Mouse (Mus musculus) adrenal gland, postnatal 14 days (tissue): ENCODE measurements around the gene Gm20388. TPM values are rescaled to one million over a fixed set of nuclear protein-coding genes. Genes with fewer than 3 reads are reported as not detected.
A peak's percentile ranks its signal among the peaks of the same experiment; 100 is the strongest.
"Not testable (repeated sequence)": the region's sequence is repeated elsewhere in the genome, so short reads cannot be mapped to it uniquely, and the experiment has no call there.

Experiments
- DNase-seq: peaks from one replicate; pipeline ENCODE4 v3.0.0; 2021; ENCODE audit warnings: mixed read lengths
- total RNA-seq: library from RNA; stranded (reverse); gene quantifications from 2 replicates; pipeline ENCODE4 v1.2.3, GENCODE M21; 2021

The Gm20388 gene
- total RNA-seq, 1 experiment from 2014 or later: 17.6 TPM

DNA sequence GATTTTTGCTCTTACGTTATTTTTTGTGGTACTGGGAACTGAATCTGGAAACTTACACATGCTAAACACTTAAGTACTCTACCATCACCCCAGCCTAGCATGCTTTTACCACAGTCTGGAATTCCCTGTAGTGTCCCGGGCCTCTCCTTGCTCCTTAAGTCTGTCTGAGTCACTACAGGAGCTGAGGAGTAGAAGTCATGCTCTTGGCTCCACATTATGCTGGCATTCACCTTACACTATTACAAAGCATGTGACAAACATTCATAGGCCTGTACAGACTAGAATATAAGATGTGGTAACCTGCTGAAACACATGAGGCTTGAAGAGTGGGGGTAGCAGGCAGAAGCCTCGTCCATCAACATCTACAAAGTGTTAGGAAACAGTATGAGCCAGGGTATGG lies 3112.1 kb downstream of the Gm20388 start:
- no peak for DNase-seq

DNA sequence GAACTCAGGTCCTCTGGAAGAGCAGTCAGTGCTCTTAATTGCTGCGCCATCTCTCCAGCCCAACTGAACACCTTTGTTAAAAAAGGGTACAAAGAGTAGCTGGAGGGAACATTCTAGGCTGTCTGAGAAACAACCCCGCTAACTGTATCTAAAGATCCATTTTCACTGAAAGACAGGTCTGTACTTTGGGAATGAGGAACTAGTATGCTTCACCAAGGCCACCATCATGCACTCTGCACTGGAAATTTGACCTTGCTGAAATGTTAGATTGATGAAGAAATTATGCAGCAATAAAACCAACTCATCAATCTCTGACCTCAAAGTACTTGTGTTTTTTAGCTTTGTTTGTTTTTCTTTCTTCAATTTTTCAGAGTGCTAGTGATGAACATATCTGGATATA lies 3113.6 kb downstream of the Gm20388 start:
- no peak for DNase-seq

DNA sequence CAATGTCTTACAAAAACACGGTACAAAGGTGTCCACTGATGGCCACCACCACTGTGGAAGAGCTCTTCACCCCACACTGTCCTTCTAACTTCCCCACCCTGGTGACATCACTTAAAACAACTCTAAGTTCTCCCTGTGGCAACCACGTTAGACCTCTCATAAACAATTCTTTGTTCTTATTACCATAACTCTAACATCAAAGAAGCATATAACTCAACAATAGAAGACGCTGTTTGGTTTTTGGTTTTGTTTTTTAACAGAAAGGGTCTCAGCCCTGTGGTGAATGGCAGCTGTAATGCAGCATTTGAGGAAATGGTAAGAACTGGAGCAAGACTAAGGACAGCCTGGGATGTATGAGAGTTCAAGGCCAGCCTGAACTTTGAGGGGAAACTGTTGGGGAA lies 3115.3 kb downstream of the Gm20388 start:
- DNase-seq: no peak

DNA sequence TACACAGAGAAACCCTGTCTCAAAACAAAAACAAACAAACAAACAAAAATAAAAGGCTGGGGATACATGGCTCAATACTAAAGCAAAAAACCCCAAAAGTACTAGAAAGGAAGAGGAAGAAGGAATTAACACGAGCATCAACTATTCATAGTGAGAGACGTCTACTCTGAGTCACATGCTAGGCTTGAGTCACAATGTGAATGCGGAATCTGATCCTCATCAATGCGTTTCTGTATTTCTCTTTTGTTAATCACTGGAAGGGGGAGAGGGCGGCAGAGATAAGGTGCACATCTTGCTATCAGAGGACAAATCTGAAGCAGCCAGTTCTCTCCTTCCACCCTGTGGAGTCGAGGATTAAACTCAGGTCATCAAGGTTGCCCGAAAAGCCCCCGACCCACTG lies 3117.1 kb downstream of the Gm20388 start:
- DNase-seq: no peak

DNA sequence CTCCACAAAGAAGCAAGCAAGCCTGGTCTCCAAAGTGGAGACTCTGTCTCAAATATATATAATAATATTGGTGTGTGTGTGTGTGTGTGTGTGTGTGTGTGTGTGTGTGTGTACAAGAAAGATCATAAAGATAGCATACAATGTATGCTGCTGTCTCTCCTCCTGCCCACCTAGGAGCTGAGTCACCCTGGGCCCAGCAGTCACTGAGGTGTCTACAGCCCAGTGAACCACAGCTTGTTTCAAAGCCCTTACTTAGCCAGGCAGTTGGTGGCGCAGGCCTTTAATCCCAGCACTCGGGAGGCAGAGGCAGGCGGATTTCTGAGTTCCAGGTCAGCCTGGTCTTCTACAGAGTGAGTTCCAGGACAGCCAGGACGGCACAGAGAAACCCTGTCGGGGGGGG lies 3119.4 kb downstream of the Gm20388 start:
- not testable (repeated sequence) for DNase-seq

DNA sequence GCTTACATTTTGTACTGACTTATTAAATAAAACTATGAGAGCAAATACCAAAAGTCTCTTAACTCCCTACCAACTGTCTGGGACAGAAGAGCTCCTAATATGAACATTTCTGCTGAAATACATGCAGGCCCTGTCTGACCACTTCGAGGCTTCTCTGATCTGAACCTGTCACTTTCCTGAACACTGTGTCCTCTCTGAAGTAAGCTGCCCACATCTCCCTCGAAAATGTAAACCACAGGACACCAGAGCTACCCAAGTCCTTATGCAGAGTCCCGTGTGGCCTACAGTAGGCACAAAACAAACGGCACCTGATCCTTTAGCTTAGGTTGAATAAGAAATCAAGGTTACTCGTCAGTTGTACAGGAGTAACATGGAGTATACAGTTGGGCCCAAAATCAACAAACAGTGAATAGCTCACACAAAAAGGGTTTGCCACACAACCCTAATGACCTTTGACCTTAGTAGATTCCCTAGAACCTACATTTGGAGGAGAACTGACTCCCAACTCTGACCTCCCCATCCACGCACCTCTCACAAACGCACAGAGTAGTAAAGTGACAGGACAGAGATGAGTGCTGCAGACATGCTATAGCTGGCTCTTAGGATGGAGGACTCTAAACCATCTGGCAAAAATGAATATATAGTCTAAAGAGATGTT lies 3120.8 kb downstream of the Gm20388 start:
- DNase-seq: no peak

DNA sequence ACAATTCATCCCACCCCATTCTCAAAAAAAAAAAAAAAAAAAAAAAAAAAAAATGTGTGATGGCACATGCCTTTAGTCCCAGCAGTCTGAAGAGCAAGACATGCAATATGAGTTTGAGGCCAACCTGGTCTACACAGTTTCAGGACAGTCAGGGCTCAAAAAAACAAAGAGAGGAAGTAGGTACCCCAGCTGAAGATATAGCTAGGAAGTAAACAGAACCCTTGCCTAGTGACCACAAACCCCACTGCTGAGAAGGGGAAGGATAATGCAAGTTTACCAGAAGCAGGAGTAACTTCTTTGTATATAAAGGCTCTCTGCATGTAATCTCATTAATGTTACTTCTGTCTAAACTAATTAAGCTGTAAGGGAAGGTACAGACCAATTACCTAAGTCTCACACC lies 3122.1 kb downstream of the Gm20388 start:
- no peak for DNase-seq

DNA sequence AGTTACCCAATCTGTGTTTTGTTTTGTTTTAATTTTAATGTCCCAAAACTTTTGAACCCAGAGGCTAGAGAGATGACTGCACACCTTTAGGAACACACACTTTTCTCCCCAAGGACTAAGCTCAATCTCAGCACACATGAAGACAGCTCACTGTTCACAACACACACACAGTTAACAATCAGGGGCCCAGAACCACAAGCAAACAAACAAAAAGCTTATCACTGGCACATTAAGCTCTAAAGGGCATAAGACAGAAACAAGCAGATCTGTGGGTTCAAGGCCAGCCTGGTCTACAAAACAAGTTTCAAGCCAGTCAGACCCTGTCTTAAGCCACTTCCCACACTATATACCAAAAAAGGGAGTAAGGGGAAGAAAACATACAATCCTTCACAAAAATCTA lies 3122.8 kb downstream of the Gm20388 start:
- no peak for DNase-seq

DNA sequence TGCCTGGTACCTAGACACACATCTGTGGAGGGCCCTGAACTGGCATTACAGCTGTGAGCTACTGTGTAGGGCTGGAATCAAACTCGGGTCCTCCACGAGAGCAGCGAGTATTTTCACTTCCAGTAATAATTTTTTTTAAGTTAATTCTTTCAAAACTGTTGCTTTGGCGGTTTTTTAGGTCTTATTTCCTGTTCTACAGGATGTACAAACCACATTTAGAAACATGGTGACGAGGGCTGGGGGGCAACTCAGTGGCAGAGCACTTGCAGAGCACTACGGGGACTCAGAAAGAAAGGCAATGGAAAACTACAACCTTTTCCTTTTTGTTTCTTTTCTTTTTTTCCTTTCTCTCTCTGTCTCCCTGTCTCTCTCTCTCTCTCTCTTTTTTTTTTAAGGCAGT lies 3123.5 kb downstream of the Gm20388 start:
- DNase-seq: no peak

DNA sequence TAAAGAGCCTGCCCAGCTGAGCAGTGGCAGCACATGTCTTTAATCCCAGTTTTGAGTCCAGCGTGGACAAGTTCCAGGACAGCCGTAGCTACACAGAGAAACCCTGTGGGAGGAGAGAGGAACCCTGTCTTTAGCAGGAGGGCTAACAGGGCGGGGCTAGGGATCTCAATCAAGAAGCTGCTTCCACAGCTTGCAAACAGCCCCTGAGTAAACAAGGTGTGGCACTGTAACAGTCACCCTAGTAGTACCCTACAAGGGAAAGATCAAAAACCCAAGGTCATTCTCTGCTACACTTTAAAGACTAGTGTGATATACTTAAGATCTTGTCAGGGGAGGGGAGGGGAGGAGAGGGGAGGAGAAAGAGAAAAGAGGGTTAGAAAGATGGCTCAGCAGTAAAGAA lies 3126.3 kb downstream of the Gm20388 start:
- no peak for DNase-seq

DNA sequence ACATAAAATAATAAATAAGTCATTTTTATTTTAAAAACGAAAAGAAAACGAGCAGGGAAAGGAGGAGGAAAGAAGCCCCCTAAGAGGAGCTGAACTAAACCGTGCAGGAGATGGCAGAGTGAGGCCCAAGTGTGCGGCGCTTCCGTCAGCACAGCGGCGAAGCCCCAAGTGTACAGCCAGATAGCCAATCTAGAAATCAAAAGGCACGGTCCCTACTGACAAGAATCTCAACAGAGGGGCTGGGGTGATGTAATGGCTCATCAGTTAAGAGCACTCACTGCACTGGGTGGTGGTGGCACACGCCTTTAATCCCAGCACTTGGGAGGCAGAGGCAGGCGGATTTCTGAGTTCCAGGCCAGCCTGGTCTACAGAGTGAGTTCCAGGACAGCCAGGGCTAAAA lies 3126.8 kb downstream of the Gm20388 start:
- DNase-seq: no peak

DNA sequence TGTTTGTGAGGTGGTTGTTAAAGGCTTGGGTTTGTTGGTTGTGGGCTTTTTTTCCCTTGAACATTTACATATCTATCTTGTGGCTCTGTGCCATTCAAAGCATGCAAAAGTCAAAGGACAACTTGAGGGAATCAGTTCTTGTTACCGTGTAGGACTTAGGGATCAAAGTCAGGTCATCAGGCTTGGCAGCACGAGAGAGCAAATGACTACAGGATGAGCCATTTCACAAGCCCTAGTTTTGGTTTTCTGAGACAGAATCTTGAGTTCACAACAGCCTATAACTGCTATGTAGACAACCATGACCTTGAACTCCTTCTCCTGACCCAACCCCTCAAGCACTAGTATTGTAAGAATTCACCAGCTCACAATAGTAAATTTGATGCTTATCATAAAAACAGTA lies 3127.7 kb downstream of the Gm20388 start:
- no peak for DNase-seq

DNA sequence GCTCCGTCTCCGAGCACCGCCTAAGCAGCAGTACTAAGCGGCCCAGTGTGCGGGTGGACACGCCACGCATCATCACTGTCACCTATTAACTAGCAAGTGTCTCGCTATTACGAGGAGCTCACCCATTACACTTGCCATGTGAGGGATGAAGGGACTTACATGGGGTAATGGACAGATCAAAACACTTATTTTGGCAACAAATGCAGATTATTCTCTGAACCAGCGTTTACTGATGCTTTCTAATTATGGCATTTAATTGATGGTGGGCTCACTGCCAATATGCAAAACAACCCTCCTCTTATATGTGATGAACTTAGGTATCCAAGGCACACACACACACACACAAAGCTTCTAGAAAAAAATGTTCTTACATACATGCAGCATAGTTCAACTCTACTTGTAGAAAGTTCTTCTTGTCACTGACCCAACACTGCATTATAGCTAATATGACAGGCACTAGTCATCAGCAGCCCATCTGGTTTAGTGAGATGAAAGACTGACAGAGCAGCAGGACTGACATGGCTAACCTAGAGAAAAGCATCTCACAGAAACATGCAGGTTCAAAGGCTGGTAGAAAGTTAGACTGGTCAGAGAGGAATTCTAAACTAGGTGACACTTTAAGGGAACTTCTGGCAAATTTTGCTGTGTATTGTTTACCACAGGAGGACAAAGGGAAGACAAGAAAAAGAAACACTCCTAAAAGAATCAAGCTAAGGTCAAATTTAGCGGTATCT lies 3128.9 kb downstream of the Gm20388 start:
- DNase-seq: no peak

DNA sequence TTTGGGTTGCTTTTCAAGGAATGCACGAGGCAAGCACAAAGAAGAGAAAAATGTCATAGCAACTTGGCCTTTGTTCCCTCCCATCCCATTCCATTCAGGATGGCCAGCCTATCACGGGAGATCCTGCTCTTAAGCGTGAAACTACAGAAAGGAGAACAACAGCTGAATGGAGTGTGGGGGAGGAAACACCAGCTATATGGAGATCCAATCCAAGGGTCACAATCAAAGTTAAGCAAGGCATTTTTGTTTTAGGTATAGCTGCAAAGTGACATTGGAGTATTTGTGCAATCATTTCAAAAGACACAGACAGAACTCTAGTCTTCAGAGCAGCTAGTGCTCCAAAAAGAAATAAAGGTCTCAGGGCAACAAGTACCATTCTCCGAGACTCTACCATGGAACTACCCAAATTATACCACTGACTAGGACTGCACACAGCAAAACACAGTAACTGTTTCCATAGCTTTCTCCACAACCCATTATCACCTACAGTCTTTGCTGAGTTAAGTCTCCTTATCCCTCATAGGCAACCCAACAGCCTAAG lies 3129.5 kb downstream of the Gm20388 start:
- DNase-seq: peak; percentile 45

DNA sequence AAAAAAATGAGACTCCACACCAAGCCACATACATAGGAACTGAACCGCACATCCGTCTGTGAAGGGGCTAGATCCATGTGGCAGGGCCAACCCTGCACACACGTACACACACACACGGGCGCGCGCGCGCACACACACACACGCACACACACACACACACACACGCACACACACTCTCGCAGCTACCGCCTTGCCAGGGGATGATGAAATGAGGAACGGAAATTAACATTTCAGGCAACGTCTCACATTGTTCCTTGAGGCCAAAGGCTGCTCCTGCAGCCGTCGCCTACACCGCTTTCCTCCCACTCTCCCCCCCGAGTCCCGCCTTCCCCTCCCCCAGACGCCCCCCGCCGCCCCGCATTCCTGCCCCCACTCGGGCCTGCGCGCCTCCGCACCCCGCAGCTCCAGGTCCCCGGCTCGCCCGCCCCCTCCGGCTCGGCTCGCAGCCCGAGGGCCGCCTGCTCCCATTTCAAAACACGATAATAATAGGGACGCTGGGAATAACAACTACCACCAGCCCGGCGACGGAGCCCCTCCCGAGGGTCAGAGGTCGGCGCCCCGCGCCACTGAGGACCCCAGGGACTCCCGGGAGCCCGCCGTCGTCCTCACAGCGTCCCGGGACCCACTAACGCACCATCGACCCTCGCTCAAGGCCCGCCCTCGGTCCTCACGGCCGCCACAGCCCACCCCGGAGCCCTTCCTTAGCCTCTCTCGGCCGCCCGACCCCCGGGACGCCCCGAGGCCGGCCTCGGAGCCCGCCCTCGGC lies 3130.6 kb downstream of the Gm20388 start:
- DNase-seq: peak; percentile 75

DNA sequence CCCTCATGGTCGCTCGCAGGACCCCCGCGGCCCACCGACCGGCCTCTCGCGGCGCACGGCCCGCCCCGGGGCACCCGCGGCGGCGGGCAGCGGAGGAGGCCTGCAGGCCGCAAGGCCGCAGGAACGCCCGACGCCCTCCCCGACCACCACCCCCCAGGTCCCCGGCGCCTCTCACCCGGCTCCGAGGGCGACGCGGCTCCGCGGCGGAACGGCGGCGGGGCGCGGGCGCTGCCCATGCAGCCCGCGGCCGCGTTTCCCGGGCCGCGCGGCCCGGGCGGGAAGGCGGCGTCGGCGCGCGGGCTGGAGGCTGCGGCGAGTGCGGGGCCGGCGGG lies 3131.1 kb downstream of the Gm20388 start:
- DNase-seq: peak; percentile 51

DNA sequence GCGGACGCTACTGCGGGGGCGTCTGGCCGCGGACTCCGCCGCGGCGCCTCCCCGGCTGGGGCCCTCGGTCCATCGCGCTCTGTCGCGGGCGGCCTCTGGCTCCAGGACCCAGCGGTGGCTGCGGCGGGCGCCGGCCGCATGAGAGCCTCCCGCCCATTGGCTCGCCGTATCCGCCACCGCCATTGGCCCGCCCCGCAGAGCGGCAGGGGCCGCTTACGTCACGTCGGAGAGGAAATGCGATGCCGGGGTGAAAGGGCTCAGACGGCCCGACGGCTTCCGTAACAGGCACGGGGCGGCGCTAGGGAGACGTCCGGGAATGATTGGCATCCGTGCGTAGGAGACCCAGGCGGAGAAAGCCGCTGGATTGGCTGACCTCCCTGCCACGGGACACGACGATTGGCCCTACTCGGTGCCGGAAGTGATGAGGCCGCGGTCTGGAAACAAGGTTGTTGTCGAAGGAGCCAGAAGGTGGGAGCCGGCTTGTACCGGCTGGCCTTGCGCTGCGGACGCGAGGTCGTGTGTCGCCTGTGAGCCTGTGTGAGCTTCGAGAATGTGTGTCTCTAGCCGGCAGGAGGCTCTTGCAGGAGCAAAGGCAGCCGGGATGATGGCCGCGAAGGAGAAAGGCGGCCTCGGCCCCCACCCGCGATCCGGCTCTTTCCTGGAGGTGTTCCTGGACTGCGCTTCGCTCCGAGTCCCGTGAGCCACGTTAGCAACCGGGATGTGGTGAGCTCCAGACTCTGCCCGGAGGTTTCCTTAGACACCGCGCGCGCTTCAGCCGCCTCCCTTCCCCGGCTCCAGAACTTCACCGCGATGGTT lies 3131.7 kb downstream of the Gm20388 start, which contains the start of gene Ankrd11:
TSS of gene Ankrd11 (minus strand) at position 120 of the 816 bp plus-strand sequence.
- DNase-seq: peak; percentile 99

DNA sequence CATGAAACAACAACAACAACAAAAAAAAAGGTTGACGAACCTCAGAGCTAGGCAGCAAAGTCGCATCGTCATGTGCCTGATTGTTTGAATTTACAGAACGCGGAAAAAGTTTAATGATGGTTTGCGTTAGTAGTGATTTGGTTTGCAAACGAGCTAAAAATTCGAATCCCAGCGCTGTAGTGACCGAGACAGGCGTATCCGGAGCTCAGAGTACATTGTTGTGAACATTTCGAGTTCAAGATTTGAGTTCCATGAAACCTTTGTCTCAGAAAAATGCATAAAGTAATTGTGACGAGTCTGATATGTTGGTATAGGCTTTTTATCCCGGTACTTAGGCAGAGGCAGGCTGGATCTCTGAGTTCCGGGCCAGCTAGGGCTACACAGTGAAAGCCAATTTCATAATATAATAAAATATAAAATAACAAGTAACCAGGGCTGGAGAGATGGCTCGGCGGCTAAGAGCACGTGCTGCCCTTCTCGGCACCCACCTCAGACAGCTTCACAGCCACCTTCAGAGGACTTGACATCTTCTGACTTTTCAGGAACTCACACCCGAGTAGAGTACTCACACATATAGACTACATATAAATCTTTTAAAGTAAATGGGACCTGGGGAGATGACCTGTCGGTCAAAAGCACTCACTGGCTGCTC lies 3132.5 kb downstream of the Gm20388 start:
- DNase-seq: no peak

DNA sequence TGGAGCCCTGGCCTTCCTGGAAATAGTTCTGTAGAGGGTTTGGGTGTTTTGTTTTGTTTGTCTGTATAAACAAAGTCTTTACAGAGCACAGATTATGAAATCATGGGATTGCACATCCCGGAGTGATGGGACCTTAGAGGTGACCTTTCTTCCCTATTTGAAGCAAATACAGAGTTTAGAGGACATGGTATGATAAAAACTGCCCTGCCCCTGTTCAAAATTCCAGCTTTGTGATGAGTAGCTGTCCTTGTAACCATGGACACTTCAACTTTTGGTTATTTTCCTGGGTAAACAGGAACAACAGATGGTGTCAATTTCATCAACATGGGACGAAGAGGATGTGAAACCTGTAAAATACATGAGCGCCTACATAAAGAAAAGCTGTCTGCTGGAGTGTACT lies 3133.3 kb downstream of the Gm20388 start:
- DNase-seq: no peak

DNA sequence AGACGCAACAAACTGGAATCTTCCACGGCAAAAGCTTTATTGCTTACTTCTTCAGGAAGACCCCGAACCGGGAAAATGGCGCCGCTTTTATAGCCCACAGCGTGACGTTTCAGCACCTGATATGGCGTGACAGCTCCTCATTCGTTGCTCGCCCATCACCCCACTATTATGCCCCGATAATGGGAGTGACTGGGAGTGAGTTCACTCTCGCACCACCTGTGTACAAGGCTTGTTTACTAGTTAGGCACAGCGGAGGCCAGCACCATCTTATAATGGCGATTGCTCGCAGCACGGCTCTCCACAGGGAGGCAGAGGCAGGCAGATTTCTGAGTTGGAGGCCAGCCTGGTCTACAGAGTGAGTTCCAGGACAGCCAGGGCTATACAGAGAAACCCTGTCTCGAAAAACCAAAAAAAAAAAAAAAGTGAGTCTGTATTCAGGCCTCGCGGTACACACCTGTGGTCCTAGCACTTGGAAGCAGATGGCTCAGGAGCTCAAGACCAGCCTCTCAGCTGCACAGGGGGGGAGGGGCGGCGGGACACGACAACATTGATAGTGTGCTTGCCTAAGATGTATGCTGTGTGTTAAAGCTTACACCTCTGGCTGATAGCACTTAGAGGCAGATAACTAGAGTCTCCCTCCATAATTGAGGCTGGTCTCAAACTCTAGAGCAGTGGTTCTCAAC lies 3134.2 kb downstream of the Gm20388 start:
- DNase-seq: not testable (repeated sequence)

DNA sequence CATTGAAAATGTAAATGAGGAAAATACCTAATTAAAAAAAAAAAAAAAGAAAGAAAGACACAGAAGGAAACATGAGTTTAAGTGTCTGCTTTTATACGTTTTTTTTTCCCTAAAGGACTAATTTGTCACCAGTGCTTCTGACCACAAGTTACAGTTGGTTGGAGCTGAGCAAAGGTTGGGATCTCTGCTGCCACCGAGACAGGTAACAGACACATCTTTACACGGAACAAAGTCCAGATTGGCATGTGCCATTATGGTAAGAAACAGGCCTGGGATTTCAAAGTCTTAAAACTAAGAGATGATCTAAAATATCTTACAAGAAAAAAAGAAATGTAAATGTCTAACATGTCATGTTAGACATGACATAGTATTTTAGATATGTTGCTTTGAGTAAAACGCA lies 3136.1 kb downstream of the Gm20388 start:
- no peak for DNase-seq
